22 mouse cellular contexts compared by ENCODE assay signal in the genomic region with DNA sequence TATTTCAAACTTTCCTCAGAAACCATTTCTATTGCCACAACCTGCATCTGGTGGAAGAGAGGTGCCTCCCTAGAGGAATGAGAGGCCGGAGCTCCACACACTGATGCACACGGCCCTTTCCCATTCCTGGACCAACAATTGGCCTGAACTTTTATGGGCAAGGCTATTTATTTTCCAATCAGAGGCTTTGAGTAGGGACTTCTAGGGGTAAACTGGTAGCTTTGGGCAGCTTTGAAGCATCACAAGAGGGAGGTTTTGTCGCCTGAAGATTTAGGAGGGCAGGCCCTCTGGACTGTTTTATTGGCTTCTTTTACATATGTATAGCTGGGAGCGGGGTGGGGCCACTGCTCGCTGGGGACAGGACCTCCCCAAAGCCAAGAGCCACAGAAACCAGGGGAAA. TPM values are rescaled to one million over a fixed set of nuclear protein-coding genes. Genes with fewer than 3 reads are reported as not detected.
A peak's percentile ranks its signal among the peaks of the same experiment; 100 is the strongest.
DNase-seq lines count a peak whose midpoint lies in the region; ATAC-seq and TF ChIP-seq lines count a peak whose summit lies in the region.
"Had no signal": no experiment of that assay in that cellular context is flagged by ENCODE, and none has a peak within 500 bp of the region (broad histone marks: within the 10 kb centered on the region; RNA-seq: fewer than 3 reads in every experiment).

No protein-coding gene starts in this region.

- peak; percentile 89 for DNase-seq in midbrain, embryonic 11.5 days (ENCODE audit: low spot score, missing footprints)
- DNase-seq in embryo, embryonic 10 days (ENCODE audit: low spot score): peak; percentile 46
- DNase-seq in neural tube, embryonic 10.5 days (ENCODE audit: extremely low spot score, low spot score): peak; percentile 45
- no peak for DNase-seq in thymus, adult 2 months
- no peak for DNase-seq in adrenal gland, postnatal 36 days
- DNase-seq: cerebellum, adult 18-20 months; cerebellum, postnatal 36 days; kidney, adult 11 months; kidney, postnatal 10 days; lung, postnatal 4 days; right cerebral cortex, postnatal 14 days had no signal

- 0 out of 2 replicates have a peak overlapping the region, but pooled peaks have one; percentile 16 for H3K9ac ChIP-seq in midbrain, embryonic 11.5 days (ENCODE audit: low read length)
- H3K9ac ChIP-seq in midbrain, embryonic 15.5 days: no peak overlapping the region
- H3K9ac ChIP-seq: embryonic facial prominence, embryonic 12.5 days; liver, embryonic 14.5 days; lung, embryonic 15.5 days; stomach, embryonic 15.5 days had no signal

- H3K4me1 ChIP-seq in midbrain, embryonic 11.5 days (ENCODE audit: control insufficient read depth, insufficient read depth, low read length): peaks cover 24% of the 10 kb centered on the region
- peaks cover 13% of the 10 kb centered on the region for H3K4me1 ChIP-seq in midbrain, embryonic 15.5 days
- no peaks in the 10 kb centered on the region for H3K4me1 ChIP-seq in thymus, adult 2 months (replicated peaks; ENCODE audit: control insufficient read depth, insufficient read depth, low read length)

- H3K36me3 ChIP-seq in midbrain, embryonic 11.5 days (ENCODE audit: control insufficient read depth, insufficient read depth, low read length): no peaks in the 10 kb centered on the region
- no peaks in the 10 kb centered on the region for H3K36me3 ChIP-seq in midbrain, embryonic 15.5 days (replicated peaks)
- no peaks in the 10 kb centered on the region for H3K36me3 ChIP-seq in thymus, adult 2 months (ENCODE audit: control insufficient read depth, insufficient read depth, low read length)
- H3K36me3 ChIP-seq: embryonic facial prominence, embryonic 12.5 days; heart, embryonic 10.5 days; lung, embryonic 15.5 days; stomach, embryonic 15.5 days had no signal

- no peak for TF ChIP-seq CTCF in thymus, adult 2 months (IDR thresholded peaks at IDR 0.05; ENCODE audit: borderline replicate concordance, control insufficient read depth, extremely low read depth, insufficient read depth, low read length, poor library complexity)

- TF ChIP-seq POLR2A in thymus, adult 2 months (IDR thresholded peaks at IDR 0.05; ENCODE audit: control insufficient read depth, extremely low read depth, insufficient read depth, low read length, poor library complexity): no peak

- 35% methylated on average over 5 of the region's 5 CpGs for WGBS in midbrain, embryonic 11.5 days
- 32% methylated on average over 5 of the region's 5 CpGs for WGBS in midbrain, embryonic 15.5 days
- 81% methylated on average over 5 of the region's 5 CpGs for WGBS in thymus, adult 2 months

- no peaks in the 10 kb centered on the region for H3K9me3 ChIP-seq in midbrain, embryonic 11.5 days (ENCODE audit: control insufficient read depth, low read length)
- no peaks in the 10 kb centered on the region for H3K9me3 ChIP-seq in midbrain, embryonic 15.5 days
- H3K9me3 ChIP-seq: embryonic facial prominence, embryonic 12.5 days; heart, embryonic 10.5 days; lung, embryonic 15.5 days; stomach, embryonic 15.5 days had no signal

- peak overlapping the region; percentile 61; the same call in 1 of the 2 replicates for H3K27ac ChIP-seq in midbrain, embryonic 11.5 days (ENCODE audit: low read depth, low read length)
- H3K27ac ChIP-seq in midbrain, embryonic 15.5 days: no peak overlapping the region
- no peak overlapping the region for H3K27ac ChIP-seq in thymus, adult 2 months (ENCODE audit: control insufficient read depth, insufficient read depth, low read length)
- H3K27ac ChIP-seq: embryonic facial prominence, embryonic 12.5 days; liver, embryonic 14.5 days; lung, embryonic 15.5 days; stomach, embryonic 15.5 days had no signal

- H3K4me3 ChIP-seq in midbrain, embryonic 11.5 days (ENCODE audit: low read depth, low read length): no peak overlapping the region
- H3K4me3 ChIP-seq in midbrain, embryonic 15.5 days: no peak overlapping the region
- no peak overlapping the region for H3K4me3 ChIP-seq in thymus, adult 2 months (ENCODE audit: control insufficient read depth, insufficient read depth, low read length)
- H3K4me3 ChIP-seq: embryonic facial prominence, embryonic 12.5 days; erythroblast, embryonic 14.5 days; heart, embryonic 10.5 days; lung, embryonic 15.5 days; stomach, embryonic 15.5 days had no signal

- ATAC-seq in midbrain, embryonic 11.5 days (ENCODE audit: low FRiP score): no peak
- ATAC-seq in midbrain, embryonic 15.5 days (replicated peaks): no peak
- no peak for ATAC-seq in megakaryocyte, adult 5-6 weeks (ENCODE audit: poor library complexity, severe bottlenecking)
- ATAC-seq: forebrain, embryonic 14.5 days had no signal

- H3K4me2 ChIP-seq in midbrain, embryonic 11.5 days: no peak overlapping the region
- no peak overlapping the region for H3K4me2 ChIP-seq in midbrain, embryonic 15.5 days
- H3K4me2 ChIP-seq: embryonic facial prominence, embryonic 12.5 days; lung, embryonic 15.5 days; stomach, embryonic 15.5 days had no signal

- H3K27me3 ChIP-seq in midbrain, embryonic 11.5 days (ENCODE audit: control insufficient read depth, insufficient read depth, low read length): peaks cover 53% of the 10 kb centered on the region
- peaks cover 46% of the 10 kb centered on the region for H3K27me3 ChIP-seq in midbrain, embryonic 15.5 days (replicated peaks)
- no peaks in the 10 kb centered on the region for H3K27me3 ChIP-seq in thymus, adult 2 months (ENCODE audit: control insufficient read depth, insufficient read depth, low read length)

RNA-seq across cellular contexts. Expression of gene Pax6, which starts 57.7 kb away (rescaled TPM):
- 45.5 and 45.7 TPM in 2 replicates for polyA plus RNA-seq in midbrain, embryonic 11.5 days (2014; fragmentation: Nextera tagmentation; extraction: Ambion mirVana)
- 22.5 and 23.3 TPM in 2 replicates for polyA plus RNA-seq in midbrain, embryonic 15.5 days (2015; fragmentation: Nextera tagmentation; extraction: Ambion mirVana)
- polyA plus RNA-seq in thymus, adult 2 months (2012; rRNA removed): 0.03 TPM in 1 of 2 replicates, not detected in the other
- total RNA-seq in adrenal gland, postnatal 36 days (2021): not detected
- not detected in 2 replicates for total RNA-seq in megakaryocyte, adult 5-6 weeks (2015)
- total RNA-seq in megakaryocyte, adult 5-6 weeks (2017): not detected in 2 replicates
- total RNA-seq: gastrocnemius, postnatal 4 days had no signal
- polyA plus RNA-seq: lung, embryonic 15.5 days; thymus, postnatal 0 days had no signal

Comparison
In these comparisons a context has a peak if more than half of its experiments do, and no peak if none do; other contexts are left out.
1. DNase-seq: peak in midbrain, embryonic 11.5 days (single experiment), embryo, embryonic 10 days (single experiment) and neural tube, embryonic 10.5 days (single experiment); none in thymus, adult 2 months (single experiment) and adrenal gland, postnatal 36 days (0 of 2).
2. RNA of gene Pax6, which starts 57.7 kb away (polyA plus RNA-seq): 45.5 to 45.7 TPM in midbrain, embryonic 11.5 days and 22.5 to 23.3 TPM in midbrain, embryonic 15.5 days; 0.03 TPM in thymus, adult 2 months; every median in the first group is over 10 times any median in the second.